Mouse (Mus musculus) R1 (cell line): ENCODE measurements around the gene Pimreg.
A peak's percentile ranks its signal among the peaks of the same experiment; 100 is the strongest.

Experiments used
- DNase-seq: peaks from one replicate; pipeline ENCODE4 v3.0.0-alpha.2; 2018; ENCODE audit warnings: low read depth, low spot score

The Pimreg gene

GRCm38 (mm10) chr11:72029143-72029542 is 12.7 kb upstream of the Pimreg start:
- peak; percentile 71 for DNase-seq

- no peak for DNase-seq
Measured at GRCm38 (mm10) chr11:72031353-72031752, 10.5 kb upstream of the Pimreg start.

GRCm38 (mm10) chr11:72032091-72032490 is 9.7 kb upstream of the Pimreg start:
- DNase-seq: no peak

- DNase-seq: no peak
Measured at GRCm38 (mm10) chr11:72032589-72032988, 9.2 kb upstream of the Pimreg start.

DNA sequence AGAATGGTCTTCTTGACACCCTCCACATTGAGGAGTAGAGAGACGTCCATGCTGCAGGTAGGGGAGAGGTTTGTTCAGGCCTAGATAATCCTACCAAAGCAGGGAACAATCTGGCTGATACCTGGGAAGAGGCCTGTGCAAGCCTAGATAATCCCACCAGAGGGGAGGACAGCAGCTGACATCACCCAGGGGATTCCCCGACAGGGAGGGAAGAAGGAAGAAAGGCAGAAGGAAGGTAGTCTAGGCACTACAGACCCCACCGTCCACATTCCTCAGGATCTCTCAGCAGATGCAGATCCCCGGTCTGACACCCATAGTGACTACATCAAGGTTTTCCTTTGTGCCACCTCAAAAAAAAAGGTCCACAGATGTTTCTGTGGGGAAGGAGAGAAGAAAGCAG is 4.4 kb upstream of the Pimreg start, which contains the start of gene Aipl1:
TSS of gene Aipl1 (minus strand) at position 101 of the 400 bp plus-strand sequence.
- no peak for DNase-seq

- DNase-seq: peak; percentile 71
Measured at GRCm38 (mm10) chr11:72037996-72038395, 3.8 kb upstream of the Pimreg start.

GRCm38 (mm10) chr11:72039599-72040386 is 2.0 kb upstream of the Pimreg start:
- peak; percentile 23 for DNase-seq

DNA sequence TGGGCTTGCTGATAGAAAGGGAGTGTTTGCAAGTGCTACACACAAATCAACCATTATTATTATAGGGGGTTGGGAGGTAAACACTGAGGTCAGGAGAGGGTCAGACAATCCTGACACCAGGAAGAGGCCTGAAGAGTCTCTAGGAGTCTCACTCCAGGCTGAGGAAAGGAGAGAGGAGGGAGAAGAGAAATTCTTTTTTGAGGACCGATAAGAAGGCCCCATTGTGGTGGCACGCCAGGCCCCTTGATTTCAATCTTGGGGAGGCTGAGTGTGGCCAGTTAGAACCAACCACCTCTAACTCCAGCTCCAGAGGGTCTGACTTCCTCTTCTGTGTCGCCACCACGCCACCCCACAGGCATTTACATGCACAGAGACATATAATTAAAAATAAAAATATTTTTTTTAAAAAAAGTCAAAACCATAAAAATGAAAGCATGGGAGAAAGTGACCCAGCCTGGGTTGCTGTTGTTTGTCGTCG is 503 bp upstream of the Pimreg start:
- DNase-seq: no peak

GRCm38 (mm10) chr11:72042631-72043030 is 799 bp downstream of the Pimreg start:
- no peak for DNase-seq

GRCm38 (mm10) chr11:72044231-72044630 is 2.4 kb downstream of the Pimreg start:
- no peak for DNase-seq

DNA sequence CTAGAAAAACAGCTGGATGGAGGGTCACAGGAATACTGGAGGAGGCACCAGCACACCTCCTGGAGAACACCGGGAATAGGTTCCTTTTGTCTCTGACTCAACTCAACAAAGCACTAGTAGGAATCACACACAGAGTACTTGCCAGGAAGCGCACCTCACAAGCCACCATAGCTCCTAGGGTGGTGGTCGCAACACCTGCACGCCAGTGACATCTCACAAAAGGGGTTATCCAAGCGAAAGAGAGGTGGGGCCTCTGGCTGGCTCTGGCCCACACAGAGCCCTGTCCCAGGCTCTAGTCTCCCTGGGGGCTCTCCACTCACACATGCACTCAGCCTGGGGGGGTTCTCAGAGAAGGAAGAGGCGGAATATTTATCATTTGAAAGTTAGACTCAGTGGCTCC is 6.9 kb downstream of the Pimreg start:
- no peak for DNase-seq

DNA sequence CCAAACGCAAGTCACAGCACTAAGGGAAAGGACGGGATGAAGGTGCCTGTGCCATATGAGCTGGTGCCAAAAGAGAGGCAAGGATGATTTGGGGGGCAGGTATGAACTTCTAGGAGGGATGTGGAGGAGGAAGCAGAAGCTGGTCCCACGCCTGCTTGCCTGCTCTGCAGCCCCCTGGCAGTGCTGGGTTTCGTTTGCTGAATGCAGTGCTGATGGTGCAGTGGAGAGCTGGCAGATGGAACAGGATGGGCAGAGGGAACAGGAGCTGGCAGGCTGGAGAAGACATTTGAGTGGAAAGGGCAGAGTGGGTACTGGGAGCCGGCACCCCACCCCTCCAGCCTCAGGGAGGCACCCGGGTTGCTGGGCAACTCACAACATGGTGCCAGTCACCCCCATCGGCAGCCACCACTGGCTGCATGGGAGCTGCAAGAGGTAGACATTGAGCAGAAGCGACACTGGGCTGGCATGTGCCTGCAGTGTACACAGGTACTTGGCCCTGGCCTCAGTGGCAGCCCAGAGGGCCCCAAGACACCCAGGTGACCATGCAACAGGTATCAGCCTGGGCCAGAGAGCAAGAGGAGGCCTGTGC is 7.4 kb downstream of the Pimreg start:
- DNase-seq: no peak

DNA sequence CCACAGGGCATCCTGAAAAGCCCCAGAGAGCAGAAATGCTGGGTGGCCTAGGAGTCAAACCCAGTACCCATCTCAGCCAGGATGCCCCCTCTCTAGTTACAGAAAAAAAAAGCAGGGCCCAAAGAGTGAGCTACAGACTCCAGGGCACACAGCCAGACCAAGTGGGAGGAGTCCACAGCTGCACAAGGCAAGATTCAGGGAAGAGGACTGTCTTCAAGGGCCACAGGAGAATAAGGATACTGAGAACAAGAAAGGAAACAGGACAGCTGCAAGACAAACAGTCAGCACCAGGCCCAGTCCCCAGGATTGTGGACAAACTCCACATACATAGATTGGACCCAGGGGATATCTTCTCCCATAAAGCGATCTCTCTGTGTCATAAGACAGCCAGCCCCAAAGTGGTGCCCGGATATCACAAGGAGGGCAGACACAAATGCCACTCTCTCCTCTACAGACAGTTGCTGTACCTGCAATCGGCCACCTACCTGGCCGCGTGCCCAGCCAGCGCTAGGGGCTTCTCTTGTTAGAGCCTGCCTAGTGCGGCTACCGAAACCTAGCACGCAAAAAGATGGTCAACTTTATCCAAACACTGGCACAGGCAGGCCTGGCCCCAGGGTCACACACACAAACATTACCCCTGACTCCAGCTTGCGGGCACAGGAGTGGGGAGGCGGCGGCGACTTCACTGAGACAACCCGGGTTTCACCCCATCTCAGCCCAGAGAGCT is 8.5 kb downstream of the Pimreg start:
- DNase-seq: peak; percentile 26

DNA sequence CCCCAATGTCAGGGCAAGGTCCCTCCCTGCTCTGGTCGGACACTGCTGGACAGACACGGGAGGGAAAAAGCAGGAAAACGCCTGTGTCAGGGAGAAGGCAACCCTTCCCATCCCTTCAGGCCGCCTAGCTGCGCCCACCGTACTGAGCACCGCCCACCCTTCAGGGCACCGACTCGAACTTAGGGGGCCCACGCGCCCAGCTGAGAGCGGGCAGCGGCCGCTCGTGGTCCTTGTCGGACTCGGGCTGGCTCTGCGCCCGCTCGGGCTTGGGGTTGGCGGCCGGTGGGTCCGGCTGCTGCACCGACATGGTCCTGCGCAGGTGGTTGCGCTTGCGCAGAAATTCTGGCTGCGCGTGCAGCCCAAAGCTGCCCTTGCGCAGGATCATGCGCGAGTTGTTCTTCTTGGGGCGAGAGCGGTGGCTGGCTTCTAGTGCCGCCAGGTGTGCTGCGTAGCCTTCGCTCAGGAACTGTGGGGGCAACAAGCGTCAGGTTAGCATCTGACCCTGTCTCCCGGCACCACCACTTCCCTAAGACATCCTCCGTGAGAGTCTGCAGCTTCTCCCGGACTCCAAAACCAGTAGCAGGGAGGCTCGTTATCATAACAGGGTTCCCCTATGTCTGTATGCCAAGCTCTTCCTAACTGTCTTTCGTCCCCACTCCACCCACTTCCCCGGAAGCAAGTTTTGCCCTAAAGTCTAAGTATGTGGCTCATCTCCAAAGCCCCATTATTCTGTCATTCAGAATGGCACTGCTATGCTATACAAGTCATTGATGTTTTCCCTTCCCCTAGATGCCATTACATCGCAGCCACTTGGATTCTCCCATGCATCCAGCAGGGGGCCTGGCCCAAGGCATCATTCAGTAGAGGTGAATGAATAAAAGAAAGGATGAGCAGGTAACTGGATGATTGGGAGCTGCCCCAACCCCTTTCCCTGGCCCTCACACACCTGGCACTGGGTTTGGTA is 9.3 kb downstream of the Pimreg start:
- DNase-seq: peak; percentile 76

GRCm38 (mm10) chr11:72052221-72052620 is 10.4 kb downstream of the Pimreg start:
- DNase-seq: no peak

GRCm38 (mm10) chr11:72052636-72053035 is 10.8 kb downstream of the Pimreg start:
- DNase-seq: peak; percentile 80

GRCm38 (mm10) chr11:72055176-72055575 is 13.3 kb downstream of the Pimreg start:
- DNase-seq: no peak

DNA sequence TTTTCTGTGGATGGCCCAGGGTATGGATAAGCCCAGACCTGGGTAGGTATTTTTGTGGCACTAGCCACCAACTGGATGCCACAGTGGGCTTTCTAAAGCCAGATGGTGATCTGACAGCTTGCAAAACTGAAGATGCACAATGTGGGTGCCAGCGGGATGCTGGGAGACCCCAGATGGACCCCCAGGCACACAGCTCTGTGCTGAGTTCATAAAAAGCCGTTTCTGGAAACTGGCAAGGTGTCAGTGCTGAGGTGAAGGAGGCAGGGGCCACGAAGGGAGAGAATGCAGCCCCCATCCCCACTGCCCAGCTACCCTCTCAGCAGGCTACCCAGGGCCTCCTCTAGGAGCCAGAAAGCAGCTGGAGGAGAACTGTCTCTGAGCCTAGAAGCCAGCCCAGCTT is 15.3 kb downstream of the Pimreg start:
- DNase-seq: no peak

DNA sequence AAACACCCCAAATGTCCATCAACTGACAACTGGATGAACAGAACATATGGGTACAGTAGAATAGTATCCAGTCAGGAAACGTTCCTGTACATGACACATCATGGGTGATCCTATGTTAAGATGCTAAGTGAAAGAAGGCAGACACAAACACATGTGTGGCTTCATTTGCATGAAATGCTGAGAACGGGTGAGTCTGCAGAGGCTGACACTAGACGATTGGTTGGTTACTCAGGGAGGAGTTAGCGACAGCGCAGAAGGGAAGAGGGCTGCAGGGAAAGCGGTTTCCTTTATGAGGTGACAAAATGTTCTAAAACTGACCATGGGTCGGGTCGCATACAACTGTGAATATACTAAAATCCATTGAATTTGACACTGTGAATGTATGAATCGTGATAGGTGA is 18.6 kb downstream of the Pimreg start:
- DNase-seq: no peak

DNA sequence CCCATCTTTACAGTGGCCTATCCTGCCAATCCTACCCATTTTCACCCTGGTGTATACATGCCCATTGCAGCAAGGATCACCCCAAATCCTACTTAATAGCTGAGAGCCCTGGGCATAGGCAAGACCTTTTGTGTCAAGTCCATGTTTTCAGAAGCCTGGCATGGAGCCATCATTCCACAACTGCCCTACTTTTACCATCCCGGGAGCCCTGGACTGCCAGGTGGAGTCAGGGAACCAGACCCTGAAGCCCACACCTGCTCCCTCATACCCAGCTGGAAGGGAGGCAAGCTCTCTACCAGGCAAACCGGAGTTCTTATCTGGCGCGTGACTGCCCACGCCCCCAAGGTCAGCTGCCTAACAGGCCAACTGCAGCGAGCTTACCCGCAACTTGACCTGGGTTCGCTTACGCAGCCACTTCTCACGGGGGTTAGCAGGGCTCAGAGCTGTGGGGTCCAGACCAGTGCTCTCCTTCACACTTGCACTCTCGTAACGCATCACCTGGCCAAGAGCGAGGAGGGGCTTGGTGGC is 19.3 kb downstream of the Pimreg start:
- no peak for DNase-seq

DNA sequence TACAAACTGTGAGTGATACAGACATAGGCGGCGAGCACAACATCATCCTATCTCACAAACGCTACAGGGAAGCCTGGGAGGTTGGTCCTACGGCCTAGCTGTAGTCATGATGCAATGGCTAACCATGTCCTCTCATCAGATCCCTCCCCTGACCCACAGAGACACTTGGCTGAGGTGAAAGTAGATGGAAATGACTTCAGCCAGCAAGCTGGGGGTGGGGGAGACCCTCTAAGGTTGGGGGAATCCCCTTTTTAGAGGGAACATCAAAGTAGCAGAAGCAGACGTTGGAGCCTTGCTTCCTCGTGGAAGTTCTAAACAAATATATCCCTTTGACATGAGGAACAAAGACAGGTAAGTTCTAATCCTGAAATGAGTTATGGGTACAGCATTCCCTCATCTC is 22.6 kb downstream of the Pimreg start:
- DNase-seq: no peak
